Mouse (Mus musculus) cortical plate, adult 2 months (tissue): Measurements from ENCODE around the gene Ccdc78.

Experiments used
- CTCF ChIP-seq: fragments of 200-500 bp; IDR thresholded peaks from 2 replicates; pipeline ENCODE4 v1.5.1; 2011; ENCODE audit warnings: mild to moderate bottlenecking, control low read depth, low read length; ENCODE audit not compliant: insufficient read depth; ENCODE audit errors: extremely low read depth
- POLR2A ChIP-seq: fragments of 200-500 bp; IDR thresholded peaks from 2 replicates; pipeline ENCODE4 v1.6.1; 2011; ENCODE audit warnings: mild to moderate bottlenecking, low read length, control low read depth; ENCODE audit not compliant: insufficient read depth; ENCODE audit errors: extremely low read depth

GRCm38 (mm10) chr17:25827011-25827410, 40.6 kb downstream of the Ccdc78 start:
- TF ChIP-seq CTCF (no peak), POLR2A (no peak)
